Mouse (Mus musculus) induced T-regulatory cell, adult 2 months (primary cell): ENCODE results near the gene Grin2d.

Experiments
- DNase-seq: peaks from one replicate; pipeline ENCODE4 v3.0.0-alpha.2; 2012; ENCODE audit warnings: low read depth

The Grin2d gene

GRCm38 (mm10) chr7:45853089-45853488 lies 25.1 kb downstream of the Grin2d start:
- DNase-seq = no peak

- DNase-seq = no peak
These were observed 27.5 kb downstream of the Grin2d start for GRCm38 (mm10) chr7:45850661-45851060.

GRCm38 (mm10) chr7:45848447-45849027 lies 29.6 kb downstream of the Grin2d start:
- no peak for DNase-seq

GRCm38 (mm10) chr7:45842950-45843744 lies 35.0 kb downstream of the Grin2d start:
- no peak for DNase-seq

- DNase-seq = no peak
These were observed 44.3 kb downstream of the Grin2d start for GRCm38 (mm10) chr7:45833924-45834323.

GRCm38 (mm10) chr7:45833148-45833790 lies 44.9 kb downstream of the Grin2d start:
- DNase-seq = peak; percentile 33

GRCm38 (mm10) chr7:45832428-45832827 lies 45.8 kb downstream of the Grin2d start:
- peak; percentile 18 for DNase-seq

GRCm38 (mm10) chr7:45831128-45831525 lies 47.1 kb downstream of the Grin2d start:
- DNase-seq = no peak

- DNase-seq = peak; percentile 97
These were observed 47.6 kb downstream of the Grin2d start, which contains the start of gene Grwd1 for GRCm38 (mm10) chr7:45830427-45831127. Grwd1 (minus strand) TSS chr7:45830944.

GRCm38 (mm10) chr7:45826631-45827030 lies 51.5 kb downstream of the Grin2d start:
- no peak for DNase-seq

- no peak for DNase-seq
These were observed 53.6 kb downstream of the Grin2d start, which contains the start of gene Kcnj14 for GRCm38 (mm10) chr7:45824598-45824997. Kcnj14 (minus strand) TSS chr7:45824782.

GRCm38 (mm10) chr7:45820913-45821312 lies 57.3 kb downstream of the Grin2d start:
- no peak for DNase-seq

GRCm38 (mm10) chr7:45819843-45820242 lies 58.3 kb downstream of the Grin2d start:
- DNase-seq = no peak

GRCm38 (mm10) chr7:45815984-45816351 lies 62.2 kb downstream of the Grin2d start:
- DNase-seq = peak; percentile 11

- DNase-seq = no peak
These were observed 62.7 kb downstream of the Grin2d start for GRCm38 (mm10) chr7:45815323-45815983.

- no peak for DNase-seq
These were observed 63.3 kb downstream of the Grin2d start for GRCm38 (mm10) chr7:45814841-45815240.

- peak; percentile 100 for DNase-seq
These were observed 64.1 kb downstream of the Grin2d start, which contains the start of gene Cyth2 for GRCm38 (mm10) chr7:45813787-45814779. Cyth2 (minus strand) TSS chr7:45814581.

- DNase-seq = peak; percentile 6
These were observed 65.3 kb downstream of the Grin2d start for GRCm38 (mm10) chr7:45812921-45813320.

GRCm38 (mm10) chr7:45809276-45810075 lies 68.7 kb downstream of the Grin2d start:
- peak; percentile 5 for DNase-seq

GRCm38 (mm10) chr7:45808471-45808870 lies 69.7 kb downstream of the Grin2d start:
- peak; percentile 12 for DNase-seq
